8 mouse cellular contexts compared by ENCODE assay signal in genomic region chr9:90113651-90114566, GRCm38 (mm10). TPM values are rescaled to one million over a fixed set of nuclear protein-coding genes. Genes with fewer than 3 reads are reported as not detected.
DNase-seq lines count a peak whose midpoint lies in the region; ATAC-seq lines count a peak whose summit lies in the region.

No protein-coding gene starts in this region.

- no peaks in the 10 kb centered on the region for H3K9me3 ChIP-seq in hindbrain, embryonic 11.5 days (ENCODE audit: control insufficient read depth, low read length)

- peak overlapping the region; percentile 99 for H3K9ac ChIP-seq in hindbrain, embryonic 11.5 days (ENCODE audit: low read depth, low read length)

- peak overlapping the region; percentile 94 for H3K4me3 ChIP-seq in hindbrain, embryonic 11.5 days (ENCODE audit: low read depth, low read length)

- H3K27me3 ChIP-seq in hindbrain, embryonic 11.5 days (ENCODE audit: control insufficient read depth, insufficient read depth, low read length): no peaks in the 10 kb centered on the region

- peak overlapping the region; percentile 72 for H3K4me2 ChIP-seq in hindbrain, embryonic 11.5 days (replicated peaks; ENCODE audit: low read depth, low read length)

- H3K4me1 ChIP-seq in hindbrain, embryonic 11.5 days (replicated peaks; ENCODE audit: control insufficient read depth, insufficient read depth, low read length): no peaks in the 10 kb centered on the region

- under 1% methylated on average over 77 of the region's 82 CpGs for WGBS in hindbrain, embryonic 11.5 days

- peak; percentile 73 for ATAC-seq in hindbrain, embryonic 11.5 days (ENCODE audit: low FRiP score)

- peak; percentile 92 for DNase-seq in Muller cell, postnatal 12 days (ENCODE audit: inconsistent ontology term)
- DNase-seq in cerebellum, adult 9-11 months: peak; percentile 87
- DNase-seq in frontal cortex, adult 2 months (ENCODE audit: extremely low spot score in 1 of 2, low spot score in 1 of 2): peak; percentile 79 to 92
- peak; percentile 89 for DNase-seq in hindbrain, embryonic 11.5 days (ENCODE audit: low spot score)
- peak; percentile 89 to 97 for DNase-seq in layer of hippocampus, postnatal 14 days (ENCODE audit: low spot score in 2 of 2)
- DNase-seq in lung, postnatal 14 days: peak; percentile 92
- peak; percentile 62 for DNase-seq in retina, adult 2 months (ENCODE audit: low read depth, low spot score)
- DNase-seq in thymus, postnatal 36 days: peak; percentile 92

- H3K36me3 ChIP-seq in hindbrain, embryonic 11.5 days (ENCODE audit: control insufficient read depth, insufficient read depth, low read length): no peaks in the 10 kb centered on the region

- peak overlapping the region; percentile 93 for H3K27ac ChIP-seq in hindbrain, embryonic 11.5 days (ENCODE audit: low read depth, low read length)

RNA-seq across cellular contexts. Expression of gene Morf4l1, which starts 0.7 kb away (rescaled TPM):
- polyA plus RNA-seq in frontal cortex, adult 2 months (2012; rRNA removed): 448 and 461 TPM in 2 replicates
- polyA plus RNA-seq in hindbrain, embryonic 11.5 days (2014; fragmentation: Nextera tagmentation; extraction: Ambion mirVana): 533 and 557 TPM in 2 replicates
- total RNA-seq in layer of hippocampus, postnatal 14 days (2021): 100 to 1,000 TPM; 364 to 379 TPM

RNA-seq across cellular contexts. Expression of gene Adamts7, which starts 49.0 kb away (rescaled TPM):
- 1.6 and 2.0 TPM in 2 replicates for polyA plus RNA-seq in frontal cortex, adult 2 months (2012; rRNA removed)
- polyA plus RNA-seq in hindbrain, embryonic 11.5 days (2014; fragmentation: Nextera tagmentation; extraction: Ambion mirVana): 10.3 and 10.4 TPM in 2 replicates
- total RNA-seq in layer of hippocampus, postnatal 14 days (2021): 1 to 10 TPM; 1.3 to 1.5 TPM

RNA-seq across cellular contexts. Expression of gene Ctsh, which starts 60.0 kb away (rescaled TPM):
- 17.5 and 21.4 TPM in 2 replicates for polyA plus RNA-seq in frontal cortex, adult 2 months (2012; rRNA removed)
- 11.1 and 11.6 TPM in 2 replicates for polyA plus RNA-seq in hindbrain, embryonic 11.5 days (2014; fragmentation: Nextera tagmentation; extraction: Ambion mirVana)
- 10 to 100 TPM; 19.0 to 25.6 TPM for total RNA-seq in layer of hippocampus, postnatal 14 days (2021)

Comparison
In these comparisons a context has a peak if more than half of its experiments do, and no peak if none do; other contexts are left out.
1. Peak in every context shown above with its lines: DNase-seq, ATAC-seq, H3K4me3 ChIP-seq and H3K27ac ChIP-seq.